9 mouse cellular contexts compared by ENCODE assay signal in the genomic region with DNA sequence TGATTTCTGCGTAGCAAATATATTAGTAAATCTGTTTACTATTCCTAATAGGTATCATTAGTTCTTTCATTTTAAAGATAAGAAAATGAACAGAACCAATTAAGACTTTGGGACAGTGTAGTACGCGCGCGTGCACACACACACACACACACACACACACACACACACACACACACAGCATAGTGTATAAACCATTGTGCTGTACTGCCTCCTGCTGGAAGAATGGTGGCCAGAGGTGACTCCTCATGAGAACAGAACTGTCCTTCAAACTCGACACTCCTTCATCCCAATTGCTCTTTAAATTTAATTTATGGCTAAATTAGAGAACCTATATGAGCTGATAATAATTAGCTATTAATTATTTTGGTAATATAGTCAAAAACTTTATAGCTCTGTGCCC. TPM values are rescaled to one million over a fixed set of nuclear protein-coding genes. Genes with fewer than 3 reads are reported as not detected.
A peak's percentile ranks its signal among the peaks of the same experiment; 100 is the strongest.
DNase-seq lines count a peak whose midpoint lies in the region; ATAC-seq and TF ChIP-seq lines count a peak whose summit lies in the region.
"Had no signal": no experiment of that assay in that cellular context is flagged by ENCODE, and none has a peak within 500 bp of the region (broad histone marks: within the 10 kb centered on the region; RNA-seq: fewer than 3 reads in every experiment).

No protein-coding gene starts in this region.

- WGBS in intestine, postnatal 0 days: 88% methylated on average over 6 of the region's 6 CpGs

- no peak for TF ChIP-seq EP300 in MEL (IDR thresholded peaks at IDR 0.05; ENCODE audit: low read depth in 1 of 2, low read length in 2 of 2)

- H3K79me2 ChIP-seq in MEL (ENCODE audit: control insufficient read depth, insufficient read depth, low read length, poor library complexity): no peaks in the 10 kb centered on the region

- peaks cover 0 to 6% of the 10 kb centered on the region in 2 experiments; a peak in 3 of 4 replicates for H3K4me1 ChIP-seq in MEL (ENCODE audit: control insufficient read depth in 1 of 2, insufficient read depth in 2 of 2, low read length in 2 of 2)
- no peaks in the 10 kb centered on the region for H3K4me1 ChIP-seq in intestine, postnatal 0 days (replicated peaks; ENCODE audit: control insufficient read depth, insufficient read depth, low read length)

- H3K9ac ChIP-seq in MEL (ENCODE audit: control insufficient read depth, low read depth, low read length, poor library complexity, severe bottlenecking): no peak overlapping the region
- H3K9ac ChIP-seq in intestine, postnatal 0 days (ENCODE audit: low read depth, low read length): no peak overlapping the region

- peak; percentile 72 for ATAC-seq in intestine, postnatal 0 days
- ATAC-seq: forebrain, embryonic 14.5 days had no signal

- no peak overlapping the region for H3K4me2 ChIP-seq in intestine, postnatal 0 days (replicated peaks; ENCODE audit: low read depth)

- peak; percentile 43 to 77 for DNase-seq in kidney, postnatal 36 days
- DNase-seq in kidney, adult 18-20 months: no peak
- no peak for DNase-seq in MEL (ENCODE audit: low read depth, low spot score)
- peak; percentile 49 to 69 for DNase-seq in spleen, postnatal 36 days (ENCODE audit: low spot score in 2 of 2)
- no peak for DNase-seq in urinary bladder, adult 18-20 months (ENCODE audit: low spot score in 2 of 2)
- no peak for DNase-seq in embryo, embryonic 10.5 days (ENCODE audit: low spot score)

- no peaks in the 10 kb centered on the region for H3K27me3 ChIP-seq in MEL (ENCODE audit: control insufficient read depth in 1 of 2, insufficient read depth in 2 of 2, low read length in 2 of 2)
- H3K27me3 ChIP-seq in intestine, postnatal 0 days (replicated peaks; ENCODE audit: control insufficient read depth, insufficient read depth, low read length): no peaks in the 10 kb centered on the region

- TF ChIP-seq CTCF in MEL (IDR thresholded peaks at IDR 0.05 in 2 of 3, conservative IDR thresholded peaks at IDR 0.05 in 1 of 3; ENCODE audit: control insufficient read depth in 1 of 3, insufficient read depth in 1 of 3, low read depth in 2 of 3, low read length in 3 of 3, poor library complexity in 1 of 3, severe bottlenecking in 1 of 3): peak in 2 of 3 experiments; percentile 21 to 37; a peak in 2 of 6 replicates
- TF ChIP-seq CTCF in intestine, postnatal 0 days (IDR thresholded peaks at IDR 0.05; ENCODE audit: low read depth): peak; percentile 83

- peak; percentile 26 for TF ChIP-seq RAD21 in MEL (IDR thresholded peaks at IDR 0.05; ENCODE audit: low read depth, low read length)

- H3K27ac ChIP-seq in MEL (ENCODE audit: control insufficient read depth, low read depth, low read length): no peak overlapping the region
- no peak overlapping the region for H3K27ac ChIP-seq in intestine, postnatal 0 days (ENCODE audit: low read depth, low read length)

- no peak overlapping the region for H3K4me3 ChIP-seq in MEL (ENCODE audit: control insufficient read depth in 1 of 2, insufficient read depth in 1 of 2, low read depth in 2 of 2, low read length in 2 of 2)
- no peak overlapping the region for H3K4me3 ChIP-seq in intestine, postnatal 0 days (ENCODE audit: low read depth, low read length)

- no peaks in the 10 kb centered on the region for H3K9me3 ChIP-seq in MEL (replicated peaks; ENCODE audit: insufficient read depth, low read length)
- no peaks in the 10 kb centered on the region for H3K9me3 ChIP-seq in intestine, postnatal 0 days (ENCODE audit: control insufficient read depth)

- no peak for TF ChIP-seq POLR2A in MEL (IDR thresholded peaks at IDR 0.05; ENCODE audit: control insufficient read depth in 1 of 2, insufficient read depth in 1 of 2, low read depth in 1 of 2, low read length in 2 of 2, poor library complexity in 1 of 2)

- H3K36me3 ChIP-seq in MEL (ENCODE audit: control insufficient read depth in 1 of 2, insufficient read depth in 2 of 2, low read length in 2 of 2): peaks cover 0 to 9% of the 10 kb centered on the region in 2 experiments; a peak in 2 of 4 replicates
- H3K36me3 ChIP-seq in intestine, postnatal 0 days (ENCODE audit: control insufficient read depth, insufficient read depth): peaks cover 19% of the 10 kb centered on the region; the same call in 1 of the 2 replicates

TF ChIP-seq in MEL, 35 proteins besides CTCF, POLR2A, EP300 and RAD21:
- TF ChIP-seq SMC3 (IDR thresholded peaks at IDR 0.05; ENCODE audit: low read depth, low read length) (peak; percentile 37; the same call in 1 of the 2 replicates), NRF1 (IDR thresholded peaks at IDR 0.05; ENCODE audit: insufficient read depth, low read depth, low read length, poor library complexity, severe bottlenecking) (no peak), TBP (IDR thresholded peaks at IDR 0.05; ENCODE audit: low read depth, low read length) (no peak), ZMIZ1 (IDR thresholded peaks at IDR 0.05; ENCODE audit: low read depth, low read length) (no peak)

RNA-seq across cellular contexts. Expression of gene Phxr2, which starts 25.9 kb away (rescaled TPM):
- not detected in 2 replicates for total RNA-seq in MEL (2012; rRNA removed)
- polyA plus RNA-seq in MEL (2012; ENCODE audit: insufficient read depth in 1 of 2, insufficient read length in 2 of 2, low read depth in 1 of 2, low replicate concordance in 2 of 2, missing spikeins in 1 of 2): not detected
- not detected in 2 replicates for polyA plus RNA-seq in intestine, postnatal 0 days (2015; fragmentation: Nextera tagmentation; extraction: Ambion mirVana)
- total RNA-seq: layer of hippocampus, postnatal 10 days had no signal
- polyA plus RNA-seq: forebrain, embryonic 14.5 days had no signal

RNA-seq across cellular contexts. Expression of gene Galnt4, which starts 44.1 kb away (rescaled TPM):
- 1.2 and 1.7 TPM in 2 replicates for total RNA-seq in MEL (2012; rRNA removed)
- polyA plus RNA-seq in MEL (2012; ENCODE audit: insufficient read depth in 1 of 2, insufficient read length in 2 of 2, low read depth in 1 of 2, low replicate concordance in 2 of 2, missing spikeins in 1 of 2): 1 to 10 TPM in 1 of 2 experiments, not detected in 1; 1.6 TPM
- 12.9 and 13.2 TPM in 2 replicates for polyA plus RNA-seq in intestine, postnatal 0 days (2015; fragmentation: Nextera tagmentation; extraction: Ambion mirVana)

RNA-seq across cellular contexts. Expression of gene Poc1b, which starts 45.2 kb away (rescaled TPM):
- 3.3 and 5.5 TPM in 2 replicates for total RNA-seq in MEL (2012; rRNA removed)
- polyA plus RNA-seq in MEL (2012; ENCODE audit: insufficient read depth in 1 of 2, insufficient read length in 2 of 2, low read depth in 1 of 2, low replicate concordance in 2 of 2, missing spikeins in 1 of 2): 10 to 100 TPM in 1 of 2 experiments, not detected in 1; 15.3 TPM
- polyA plus RNA-seq in intestine, postnatal 0 days (2015; fragmentation: Nextera tagmentation; extraction: Ambion mirVana): 6.9 and 8.5 TPM in 2 replicates

Comparison
In these comparisons a context has a peak if more than half of its experiments do, and no peak if none do; other contexts are left out.
1. DNase-seq: peak in kidney, postnatal 36 days (2 of 2) and spleen, postnatal 36 days (2 of 2); none in kidney, adult 18-20 months (single experiment), MEL (single experiment), urinary bladder, adult 18-20 months (0 of 2) and embryo, embryonic 10.5 days (single experiment).